Mouse (Mus musculus) left cerebral cortex, postnatal 4 days (tissue): Measurements from ENCODE around the gene Ipo13. TPM values are rescaled to one million over a fixed set of nuclear protein-coding genes. Genes with fewer than 3 reads are reported as not detected.

ENCODE experiments used
- DNase-seq: peaks from one replicate; pipeline ENCODE4 v3.0.0-alpha.2; 2022
- intact Hi-C: fragments of 180-260 bp; cut with DNase I; formaldehyde crosslinking; loops from one replicate; pipeline ENCODE4 v1.15.1; 2025
- total RNA-seq, 2 experiments: library from RNA; stranded (reverse); gene quantifications; 2 replicates each; pipeline ENCODE4 v1.2.3; 2021

Ipo13 gene
- 100 to 1,000 TPM; 112 to 114 TPM for total RNA-seq

- intact Hi-C loops: no loop called here
- DNase-seq: peak; percentile 94
Observed at GRCm38 (mm10) chr4:117914591-117915442, at the start of gene Ipo13. Gene Ipo13 (minus strand): TSS chr4:117914999.

- intact Hi-C loops: no loop called here
Observed at GRCm38 (mm10) chr4:117957492-117957891, 42.7 kb upstream of the Ipo13 start.

GRCm38 (mm10) chr4:117947493-117947892 is 32.7 kb upstream of the Ipo13 start:
- intact Hi-C loops: no loop called here
- no peak for DNase-seq

More at GRCm38 (mm10) chr4:117957492-117957891, 42.7 kb upstream of the Ipo13 start:
- DNase-seq: peak; percentile 67

- DNase-seq: no peak
- intact Hi-C loops: no loop called here
Observed at GRCm38 (mm10) chr4:117946639-117947305, 32.0 kb upstream of the Ipo13 start.

GRCm38 (mm10) chr4:117943317-117943716 is 28.5 kb upstream of the Ipo13 start:
- DNase-seq: no peak
- intact Hi-C loops: no loop called here

GRCm38 (mm10) chr4:117936964-117937363 is 22.2 kb upstream of the Ipo13 start:
- intact Hi-C loops: no loop called here
- DNase-seq: no peak

GRCm38 (mm10) chr4:117934081-117934480 is 19.3 kb upstream of the Ipo13 start:
- intact Hi-C loops: no loop called here
- DNase-seq: no peak

- intact Hi-C loops: no loop called here
- no peak for DNase-seq
Observed at GRCm38 (mm10) chr4:117933248-117933647, 18.4 kb upstream of the Ipo13 start.

- intact Hi-C loops: loop anchor here (5.0 kb wide), 1 partner anchor 153 kb away; no protein-coding TSS in a partner anchor
- no peak for DNase-seq
Observed at GRCm38 (mm10) chr4:117929391-117929881, 14.6 kb upstream of the Ipo13 start, which contains the start of gene Artn. Gene Artn (minus strand): TSS chr4:117929763.

GRCm38 (mm10) chr4:117928699-117929241 is 14.0 kb upstream of the Ipo13 start:
- intact Hi-C loops: loop anchor here (5.0 kb wide), 1 partner anchor 154 kb away; no protein-coding TSS in a partner anchor
- peak; percentile 44 for DNase-seq

GRCm38 (mm10) chr4:117928234-117928633 is 13.4 kb upstream of the Ipo13 start:
- intact Hi-C loops: loop anchor here (5.0 kb wide), 1 partner anchor 154 kb away; no protein-coding TSS in a partner anchor
- peak; percentile 76 for DNase-seq

- intact Hi-C loops: loop anchor here (5.0 kb wide), 1 partner anchor 155 kb away; no protein-coding TSS in a partner anchor
Observed at GRCm38 (mm10) chr4:117926545-117927482, 12.0 kb upstream of the Ipo13 start.

GRCm38 (mm10) chr4:117924916-117925315 is 10.1 kb upstream of the Ipo13 start:
- intact Hi-C loops: loop anchor here (5.0 kb wide), 1 partner anchor 157 kb away; no protein-coding TSS in a partner anchor
- DNase-seq: no peak

More at GRCm38 (mm10) chr4:117926545-117927482, 12.0 kb upstream of the Ipo13 start:
- DNase-seq: peak; percentile 42

- no peak for DNase-seq
- intact Hi-C loops: no loop called here
Observed at GRCm38 (mm10) chr4:117923450-117923849, 8.7 kb upstream of the Ipo13 start.

GRCm38 (mm10) chr4:117921358-117921757 is 6.6 kb upstream of the Ipo13 start:
- no peak for DNase-seq
- intact Hi-C loops: no loop called here

GRCm38 (mm10) chr4:117918762-117919161 is 4.0 kb upstream of the Ipo13 start:
- intact Hi-C loops: no loop called here

GRCm38 (mm10) chr4:117918261-117918660 is 3.5 kb upstream of the Ipo13 start:
- intact Hi-C loops: no loop called here
- no peak for DNase-seq

More at GRCm38 (mm10) chr4:117918762-117919161, 4.0 kb upstream of the Ipo13 start:
- no peak for DNase-seq

GRCm38 (mm10) chr4:117917847-117918246 is 3.0 kb upstream of the Ipo13 start:
- no peak for DNase-seq
- intact Hi-C loops: no loop called here

GRCm38 (mm10) chr4:117917402-117917801 is 2.6 kb upstream of the Ipo13 start:
- no peak for DNase-seq
- intact Hi-C loops: no loop called here

GRCm38 (mm10) chr4:117916386-117916785 is 1.6 kb upstream of the Ipo13 start:
- no peak for DNase-seq

More at GRCm38 (mm10) chr4:117916386-117916785, 1.6 kb upstream of the Ipo13 start:
- intact Hi-C loops: no loop called here
